ENCODE assay signal across 10 mouse cellular contexts in the genomic region with DNA sequence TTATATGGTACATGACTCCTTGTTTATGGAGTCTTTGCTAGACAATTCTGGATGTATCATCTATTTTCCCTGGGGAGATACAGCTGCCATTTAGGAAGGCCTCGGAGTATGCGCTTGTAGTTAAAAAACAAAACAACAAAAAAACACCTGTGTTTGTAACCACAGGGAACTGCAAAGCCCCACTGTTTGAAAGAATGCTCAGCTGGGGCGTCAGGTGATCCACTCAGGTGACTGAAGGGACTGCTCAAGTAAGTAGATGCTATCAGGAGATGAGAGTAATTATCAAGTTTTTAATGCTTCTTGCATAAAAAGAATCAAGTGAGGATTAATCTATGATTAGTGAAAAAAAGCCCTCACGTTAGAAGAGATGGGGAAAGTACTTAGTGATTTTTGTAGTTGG. TPM values are rescaled to one million over a fixed set of nuclear protein-coding genes. Genes with fewer than 3 reads are reported as not detected.
A peak's percentile ranks its signal among the peaks of the same experiment; 100 is the strongest.
DNase-seq lines count a peak whose midpoint lies in the region; ATAC-seq lines count a peak whose summit lies in the region.
"Had no signal": no experiment of that assay in that cellular context is flagged by ENCODE, and none has a peak within 500 bp of the region (broad histone marks: within the 10 kb centered on the region; RNA-seq: fewer than 3 reads in every experiment).

No protein-coding gene starts in this region.

- H3K27me3 ChIP-seq in forebrain, embryonic 10.5 days (ENCODE audit: poor library complexity, severe bottlenecking): peaks cover 10% of the 10 kb centered on the region; the same call in 1 of the 2 replicates
- H3K27me3 ChIP-seq in forebrain, embryonic 16.5 days (replicated peaks; ENCODE audit: control insufficient read depth, insufficient read depth, low read length): peaks cover 4% of the 10 kb centered on the region; the same call in 1 of the 2 replicates
- no peaks in the 10 kb centered on the region for H3K27me3 ChIP-seq in lung, embryonic 16.5 days (ENCODE audit: control insufficient read depth, insufficient read depth, low read depth, low read length)
- 0 out of 2 replicates have a peak, but pooled peaks cover 3% of the 10 kb centered on the region for H3K27me3 ChIP-seq in hindbrain, embryonic 15.5 days
- H3K27me3 ChIP-seq in neural tube, embryonic 15.5 days (replicated peaks): no peaks in the 10 kb centered on the region

- no peak for ATAC-seq in forebrain, embryonic 16.5 days
- ATAC-seq in lung, embryonic 16.5 days (ENCODE audit: low read depth): no peak
- no peak for ATAC-seq in hindbrain, embryonic 15.5 days (ENCODE audit: low FRiP score, low read depth)
- 0 out of 2 replicates have a peak, but pooled peaks have one; percentile 1 for ATAC-seq in neural tube, embryonic 15.5 days (ENCODE audit: low FRiP score)

- no peak overlapping the region for H3K27ac ChIP-seq in forebrain, embryonic 10.5 days
- no peak overlapping the region for H3K27ac ChIP-seq in forebrain, embryonic 16.5 days (ENCODE audit: low read length)
- no peak overlapping the region for H3K27ac ChIP-seq in lung, embryonic 16.5 days (ENCODE audit: low read length)
- H3K27ac ChIP-seq in hindbrain, embryonic 15.5 days (replicated peaks): no peak overlapping the region
- no peak overlapping the region for H3K27ac ChIP-seq in neural tube, embryonic 15.5 days (replicated peaks)

- WGBS in forebrain, embryonic 10.5 days: 69% methylated on average over 4 of the region's 4 CpGs
- WGBS in forebrain, embryonic 16.5 days: 67% methylated on average over 4 of the region's 4 CpGs
- WGBS in lung, embryonic 16.5 days: 57% methylated on average over 4 of the region's 4 CpGs
- 61% methylated on average over 4 of the region's 4 CpGs for WGBS in hindbrain, embryonic 15.5 days
- WGBS in neural tube, embryonic 15.5 days: 66% methylated on average over 4 of the region's 4 CpGs

- intact Hi-C loops in left cerebral cortex, postnatal 36 days (cut with DNase I): loop anchor here (5.0 kb wide), 1 partner anchor 236 kb away; no protein-coding TSS in a partner anchor

- H3K4me3 ChIP-seq in forebrain, embryonic 10.5 days: peak overlapping the region; percentile 98
- H3K4me3 ChIP-seq in forebrain, embryonic 16.5 days (replicated peaks; ENCODE audit: low read length): no peak overlapping the region
- peak overlapping the region; percentile 69; the same call in 1 of the 2 replicates for H3K4me3 ChIP-seq in lung, embryonic 16.5 days (ENCODE audit: low read length)
- peak overlapping the region; percentile 83; the same call in 1 of the 2 replicates for H3K4me3 ChIP-seq in hindbrain, embryonic 15.5 days
- H3K4me3 ChIP-seq in neural tube, embryonic 15.5 days (replicated peaks): peak overlapping the region; percentile 89; the same call in 1 of the 2 replicates

- DNase-seq in forebrain, embryonic 10.5 days (ENCODE audit: extremely low spot score, low spot score): no peak
- DNase-seq in lung, adult 18-20 months: no peak
- no peak for DNase-seq in layer of hippocampus, postnatal 14 days (ENCODE audit: low spot score in 2 of 2)
- no peak for DNase-seq in left cerebral cortex, postnatal 36 days (ENCODE audit: low spot score in 2 of 2)
- DNase-seq: cerebellum, postnatal 25 days; heart, adult 11 months had no signal

- no peak overlapping the region for H3K4me2 ChIP-seq in forebrain, embryonic 16.5 days (ENCODE audit: low read length)
- H3K4me2 ChIP-seq in lung, embryonic 16.5 days (ENCODE audit: low read depth, low read length): peak overlapping the region; percentile 71; the same call in 1 of the 2 replicates
- peak overlapping the region; percentile 74 for H3K4me2 ChIP-seq in hindbrain, embryonic 15.5 days
- H3K4me2 ChIP-seq in neural tube, embryonic 15.5 days: peak overlapping the region; percentile 81

- peaks cover 22% of the 10 kb centered on the region for H3K4me1 ChIP-seq in forebrain, embryonic 10.5 days
- peaks cover 17% of the 10 kb centered on the region for H3K4me1 ChIP-seq in forebrain, embryonic 16.5 days (replicated peaks; ENCODE audit: control insufficient read depth, insufficient read depth, low read length)
- H3K4me1 ChIP-seq in lung, embryonic 16.5 days (replicated peaks; ENCODE audit: control insufficient read depth, insufficient read depth, low read length): peaks cover 12% of the 10 kb centered on the region
- peaks cover 28% of the 10 kb centered on the region for H3K4me1 ChIP-seq in hindbrain, embryonic 15.5 days (replicated peaks)
- peaks cover 25% of the 10 kb centered on the region for H3K4me1 ChIP-seq in neural tube, embryonic 15.5 days

- peaks cover 10% of the 10 kb centered on the region for H3K36me3 ChIP-seq in forebrain, embryonic 10.5 days (replicated peaks)
- H3K36me3 ChIP-seq in forebrain, embryonic 16.5 days (ENCODE audit: control insufficient read depth, insufficient read depth): no peaks in the 10 kb centered on the region
- no peaks in the 10 kb centered on the region for H3K36me3 ChIP-seq in lung, embryonic 16.5 days (ENCODE audit: control insufficient read depth, insufficient read depth, low read length)
- no peaks in the 10 kb centered on the region for H3K36me3 ChIP-seq in hindbrain, embryonic 15.5 days
- H3K36me3 ChIP-seq in neural tube, embryonic 15.5 days: no peaks in the 10 kb centered on the region

- H3K9me3 ChIP-seq in forebrain, embryonic 10.5 days: no peaks in the 10 kb centered on the region
- H3K9me3 ChIP-seq in forebrain, embryonic 16.5 days (ENCODE audit: control insufficient read depth, low read length): no peaks in the 10 kb centered on the region
- no peaks in the 10 kb centered on the region for H3K9me3 ChIP-seq in lung, embryonic 16.5 days (ENCODE audit: control insufficient read depth, low read length)
- no peaks in the 10 kb centered on the region for H3K9me3 ChIP-seq in hindbrain, embryonic 15.5 days
- no peaks in the 10 kb centered on the region for H3K9me3 ChIP-seq in neural tube, embryonic 15.5 days (replicated peaks)

- no peak overlapping the region for H3K9ac ChIP-seq in forebrain, embryonic 16.5 days (replicated peaks; ENCODE audit: low read depth, low read length)
- no peak overlapping the region for H3K9ac ChIP-seq in lung, embryonic 16.5 days (ENCODE audit: low read length)
- H3K9ac ChIP-seq in hindbrain, embryonic 15.5 days: no peak overlapping the region
- H3K9ac ChIP-seq in neural tube, embryonic 15.5 days (replicated peaks): no peak overlapping the region

RNA-seq across cellular contexts. Expression of gene Eif2s2, which starts 0.8 kb away (rescaled TPM):
- polyA plus RNA-seq in forebrain, embryonic 10.5 days (2016; fragmentation: Nextera tagmentation; extraction: Ambion mirVana): 118 and 132 TPM in 2 replicates
- 66.2 and 66.8 TPM in 2 replicates for polyA plus RNA-seq in forebrain, embryonic 16.5 days (2015; fragmentation: Nextera tagmentation; extraction: Ambion mirVana)
- polyA plus RNA-seq in lung, embryonic 16.5 days (2015; fragmentation: Nextera tagmentation; extraction: Ambion mirVana): 68.5 and 82.1 TPM in 2 replicates
- polyA plus RNA-seq in hindbrain, embryonic 15.5 days (2015; fragmentation: Nextera tagmentation; extraction: Ambion mirVana): 65.8 and 72.9 TPM in 2 replicates
- 70.2 and 71.1 TPM in 2 replicates for polyA plus RNA-seq in neural tube, embryonic 15.5 days (2015; fragmentation: Nextera tagmentation; extraction: Ambion mirVana)
- 10 to 100 TPM; 69.0 to 70.3 TPM for total RNA-seq in layer of hippocampus, postnatal 14 days (2021)
- total RNA-seq in left cerebral cortex, postnatal 36 days (2021): 10 to 100 TPM; 45.5 to 49.9 TPM
